9 mouse cellular contexts compared by ENCODE assay signal in the genomic region with DNA sequence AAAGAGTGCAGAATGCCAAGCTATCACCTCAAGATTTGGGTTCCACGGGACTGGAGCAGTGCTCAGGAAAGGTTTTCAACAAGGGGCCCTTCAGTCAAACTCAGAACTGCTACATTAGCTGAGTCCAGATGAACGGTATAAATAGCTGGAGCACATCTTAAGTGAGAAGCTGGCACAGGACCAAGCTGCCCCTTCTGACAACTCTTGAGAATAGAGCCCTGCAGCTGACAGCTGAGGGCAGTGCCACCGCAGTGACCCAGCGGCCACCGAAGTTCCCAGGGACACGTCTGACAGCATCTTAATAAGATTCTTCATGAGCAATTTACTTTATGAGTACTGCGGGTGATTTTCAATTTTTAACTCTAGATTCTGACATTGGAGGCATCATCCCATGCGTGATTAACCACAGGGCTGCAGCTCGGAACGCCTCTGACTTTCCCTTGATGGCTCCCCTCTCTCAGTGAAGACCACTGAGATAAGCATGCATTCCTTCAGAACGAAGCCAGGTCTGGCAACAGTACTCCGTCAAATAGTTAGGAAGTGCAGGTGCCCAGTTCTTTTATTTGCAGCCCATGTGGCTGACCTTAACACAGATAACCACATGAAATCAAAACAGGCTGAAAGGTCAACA. TPM values are rescaled to one million over a fixed set of nuclear protein-coding genes. Genes with fewer than 3 reads are reported as not detected.
DNase-seq lines count a peak whose midpoint lies in the region.
"Had no signal": no experiment of that assay in that cellular context is flagged by ENCODE, and none has a peak within 500 bp of the region (broad histone marks: within the 10 kb centered on the region; RNA-seq: fewer than 3 reads in every experiment).

No protein-coding gene starts in this region.

- intact Hi-C loops in left cerebral cortex, postnatal 14 days (cut with DNase I), result no loop called here
- intact Hi-C loops in left cerebral cortex, postnatal 36 days (cut with DNase I), result no loop called here

- DNase-seq in cerebellum, postnatal 10 days, result peak; percentile 46 to 56
- no peak for DNase-seq in cerebellum, adult 18-20 months
- DNase-seq in left cerebral cortex, postnatal 14 days (ENCODE audit: low spot score in 2 of 2), result peak; percentile 27 to 33
- DNase-seq in left cerebral cortex, postnatal 36 days (ENCODE audit: low spot score in 2 of 2), result no peak
- DNase-seq in gastrocnemius, postnatal 10 days, result peak; percentile 33
- DNase-seq in lung, adult 18-20 months, result peak; percentile 50 to 65
- no peak for DNase-seq in embryo, embryonic 11 days
- no peak for DNase-seq in urinary bladder, postnatal 4 days (ENCODE audit: low spot score in 2 of 2)
- DNase-seq: B cell, adult 2 months had no signal

RNA-seq across cellular contexts. Expression of a gene that starts 23.1 kb away (rescaled TPM):
- 10 to 100 TPM; 17.1 to 18.9 TPM for total RNA-seq in left cerebral cortex, postnatal 14 days (2021)
- 10 to 100 TPM; 20.8 to 23.5 TPM for total RNA-seq in left cerebral cortex, postnatal 36 days (2021)
- total RNA-seq in gastrocnemius, postnatal 10 days (2021), result 1 to 10 TPM; 8.8 to 9.3 TPM

Comparison
In these comparisons a context has a peak if more than half of its experiments do, and no peak if none do; other contexts are left out.
1. DNase-seq: peak in cerebellum, postnatal 10 days (2 of 2), left cerebral cortex, postnatal 14 days (2 of 2), gastrocnemius, postnatal 10 days (single experiment) and lung, adult 18-20 months (2 of 2); none in cerebellum, adult 18-20 months (0 of 2), left cerebral cortex, postnatal 36 days (0 of 2), embryo, embryonic 11 days (single experiment) and urinary bladder, postnatal 4 days (0 of 2).